Mouse (Mus musculus) stomach, embryonic 16.5 days (tissue): ENCODE data around the gene Anks1b. TPM values are rescaled to one million over a fixed set of nuclear protein-coding genes. Genes with fewer than 3 reads are reported as not detected.
A peak's percentile ranks its signal among the peaks of the same experiment; 100 is the strongest.

Experiments
- ATAC-seq: fragments of 200-750 bp; cut with Nextera tagmentation; 2 replicates; pipeline ENCODE4 v1.8.0; 2017; ENCODE audit warnings: moderate number of reproducible peaks, moderate TSS enrichment; ENCODE audit not compliant: insufficient read depth, low FRiP score
- H3K27ac ChIP-seq: fragments of 300-500 bp; sonication (generic); 2 replicates; pipeline ENCODE4 v1.5.1; 2014; ENCODE audit warnings: low read length
- H3K27me3 ChIP-seq: fragments of 300-500 bp; sonication (generic); 2 replicates; pipeline ENCODE4 v1.6.1; 2014; ENCODE audit warnings: low read length, control low read depth, mixed read lengths; ENCODE audit not compliant: control insufficient read depth, insufficient read depth
- H3K36me3 ChIP-seq: fragments of 300-500 bp; sonication (generic); 2 replicates; pipeline ENCODE4 v1.6.1; 2014; ENCODE audit warnings: low read length; ENCODE audit not compliant: control insufficient read depth, insufficient read depth
- H3K4me1 ChIP-seq: fragments of 300-500 bp; sonication (generic); 2 replicates; pipeline ENCODE4 v1.6.1; 2014; ENCODE audit warnings: low read length, control low read depth, mixed read lengths; ENCODE audit not compliant: control insufficient read depth, insufficient read depth
- H3K4me2 ChIP-seq: fragments of 300-500 bp; sonication (generic); 2 replicates; pipeline ENCODE4 v1.6.1; 2014; ENCODE audit warnings: low read depth, low read length, mixed read lengths
- H3K4me3 ChIP-seq: fragments of 300-500 bp; sonication (generic); replicated peaks from 2 replicates; pipeline ENCODE4 v1.5.1; 2014; ENCODE audit warnings: mild to moderate bottlenecking, low read length
- H3K9ac ChIP-seq: fragments of 300-500 bp; sonication (generic); 2 replicates; pipeline ENCODE4 v1.6.1; 2014; ENCODE audit warnings: low read length
- H3K9me3 ChIP-seq: fragments of 300-500 bp; sonication (generic); replicated peaks from 2 replicates; pipeline ENCODE4 v1.6.1; 2016; ENCODE audit warnings: low read length, control low read depth; ENCODE audit not compliant: control insufficient read depth
- WGBS: fragments of 180-500 bp; shearing (Covaris S2); extraction: QIAGEN DNeasy Blood & Tissue Kit; methylation state at CpG from one replicate; pipeline ENCODE4 v1.1.7; 2014; 5-methylcytosine and 5-hydroxymethylcytosine counted together
- polyA plus RNA-seq: library from polyadenylated mRNA; unstranded; fragments of >200 nt; fragmentation: Nextera tagmentation; extraction: Ambion mirVana; gene quantifications from 2 replicates; pipeline ENCODE4 v1.2.1, GENCODE M21; 2015

Anks1b gene
- polyA plus RNA-seq, 1 experiment from 2014 or later, result 1.4 TPM

- no peak overlapping the region for H3K9ac ChIP-seq
- ATAC-seq, result no peak
- no peak overlapping the region for H3K4me2 ChIP-seq
- H3K27me3 ChIP-seq, result peaks cover 31% of the 10 kb centered on the region
- H3K27ac ChIP-seq, result no peak overlapping the region
- H3K4me1 ChIP-seq, result peaks cover 5% of the 10 kb centered on the region
- H3K9me3 ChIP-seq, result no peaks in the 10 kb centered on the region
- WGBS, result 51% methylated on average over 14 of the region's 14 CpGs
- H3K36me3 ChIP-seq, result no peaks in the 10 kb centered on the region
- H3K4me3 ChIP-seq, result no peak overlapping the region
These were observed 1092.5 kb downstream of the Anks1b start for GRCm38 (mm10) chr10:90965671-90966315.

DNA sequence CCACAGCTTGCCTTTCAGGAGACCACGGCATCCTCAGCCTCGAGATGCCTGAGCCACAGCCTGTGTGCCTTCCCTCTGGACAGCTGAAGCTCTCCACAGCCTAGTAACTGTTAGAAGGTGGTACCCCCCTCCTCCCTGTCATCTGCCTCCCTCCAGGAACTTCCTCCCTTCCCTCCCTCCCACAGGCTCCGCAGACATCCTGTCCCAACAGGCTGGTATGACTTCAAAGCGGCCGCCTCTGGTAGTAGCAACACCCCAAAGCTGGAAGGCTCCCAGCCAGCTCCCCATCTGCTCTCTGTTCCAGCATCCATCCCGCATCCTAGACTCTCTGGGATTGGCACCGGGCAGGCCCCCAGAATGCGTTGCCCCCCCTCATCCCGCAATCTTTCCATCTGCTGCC is 1093.5 kb downstream of the Anks1b start:
- Histone ChIP-seq H3K9ac (no peak overlapping the region), H3K27ac (no peak overlapping the region), H3K4me3 (no peak overlapping the region), H3K4me2 (no peak overlapping the region), H3K9me3 (no peaks in the 10 kb centered on the region), H3K36me3 (no peaks in the 10 kb centered on the region), H3K27me3 (peaks cover 31% of the 10 kb centered on the region), H3K4me1 (peaks cover 5% of the 10 kb centered on the region)
- no peak for ATAC-seq
- 21% methylated on average over 9 of the region's 9 CpGs for WGBS

- no peaks in the 10 kb centered on the region for H3K9me3 ChIP-seq
- H3K27ac ChIP-seq, result no peak overlapping the region
- peaks cover 5% of the 10 kb centered on the region for H3K4me1 ChIP-seq
- H3K9ac ChIP-seq, result no peak overlapping the region
- no peak overlapping the region for H3K4me2 ChIP-seq
- H3K36me3 ChIP-seq, result no peaks in the 10 kb centered on the region
- no peak for ATAC-seq
- peaks cover 31% of the 10 kb centered on the region for H3K27me3 ChIP-seq
- H3K4me3 ChIP-seq, result no peak overlapping the region
- 92% methylated on average over 10 of the region's 10 CpGs for WGBS
These were observed 1094.9 kb downstream of the Anks1b start for GRCm38 (mm10) chr10:90968247-90968646.

- peak overlapping the region; percentile 70 for H3K4me2 ChIP-seq
- peaks cover 31% of the 10 kb centered on the region for H3K27me3 ChIP-seq
- no peak overlapping the region for H3K27ac ChIP-seq
- peak overlapping the region; percentile 64 for H3K9ac ChIP-seq
- no peaks in the 10 kb centered on the region for H3K36me3 ChIP-seq
- ATAC-seq, result peak; percentile 34; the same call in 1 of the 2 replicates
- H3K4me1 ChIP-seq, result peaks cover 5% of the 10 kb centered on the region
- H3K9me3 ChIP-seq, result no peaks in the 10 kb centered on the region
- WGBS, result 3% methylated on average over 72 of the region's 72 CpGs
- H3K4me3 ChIP-seq, result peak overlapping the region; percentile 53
These were observed 1096.3 kb downstream of the Anks1b start for GRCm38 (mm10) chr10:90969355-90970174.

DNA sequence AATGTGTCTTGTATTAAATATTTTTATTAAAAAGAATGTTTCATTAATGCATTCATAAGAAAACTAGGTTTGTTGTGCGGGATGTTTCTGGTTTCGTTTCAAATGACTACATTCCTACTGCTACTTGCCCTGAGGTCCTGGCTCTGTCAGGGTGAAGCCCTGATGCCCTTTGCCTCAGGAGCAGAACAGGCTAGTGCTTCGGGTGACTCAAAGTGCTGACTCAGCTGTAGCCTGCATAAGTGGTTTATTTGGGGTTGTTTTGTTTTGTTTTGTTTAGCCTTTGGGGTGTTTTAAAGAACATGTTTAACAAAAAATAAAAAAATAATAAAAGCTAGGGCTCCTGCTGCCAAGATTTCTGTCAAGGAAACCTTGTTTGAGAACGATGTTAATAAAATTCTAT is 1097.3 kb downstream of the Anks1b start:
- Histone ChIP-seq H3K27me3 (peaks cover 31% of the 10 kb centered on the region), H3K4me1 (peaks cover 5% of the 10 kb centered on the region), H3K36me3 (no peaks in the 10 kb centered on the region), H3K4me2 (no peak overlapping the region), H3K27ac (no peak overlapping the region), H3K9me3 (no peaks in the 10 kb centered on the region), H3K9ac (no peak overlapping the region), H3K4me3 (no peak overlapping the region)
- no peak for ATAC-seq
- WGBS, result 50% methylated on average over 4 of the region's 4 CpGs

GRCm38 (mm10) chr10:90974084-90974483 is 1100.8 kb downstream of the Anks1b start:
- H3K4me1 ChIP-seq, result peaks cover 5% of the 10 kb centered on the region
- no peak for ATAC-seq
- no peak overlapping the region for H3K4me2 ChIP-seq
- H3K27me3 ChIP-seq, result peaks cover 6% of the 10 kb centered on the region; the same call in 1 of the 2 replicates
- 67% methylated on average over 2 of the region's 2 CpGs for WGBS
- H3K27ac ChIP-seq, result no peak overlapping the region
- H3K9ac ChIP-seq, result no peak overlapping the region
- H3K36me3 ChIP-seq, result no peaks in the 10 kb centered on the region
- no peaks in the 10 kb centered on the region for H3K9me3 ChIP-seq
- H3K4me3 ChIP-seq, result no peak overlapping the region

- Histone ChIP-seq H3K27ac (no peak overlapping the region), H3K4me1 (peaks cover 5% of the 10 kb centered on the region), H3K9ac (no peak overlapping the region), H3K9me3 (no peaks in the 10 kb centered on the region), H3K4me2 (no peak overlapping the region), H3K4me3 (no peak overlapping the region), H3K27me3 (peaks cover 2% of the 10 kb centered on the region; the same call in 1 of the 2 replicates), H3K36me3 (no peaks in the 10 kb centered on the region)
- no peak for ATAC-seq
- WGBS, result 75% methylated on average over 6 of the region's 6 CpGs
These were observed 1101.2 kb downstream of the Anks1b start for GRCm38 (mm10) chr10:90974491-90974890.

GRCm38 (mm10) chr10:90981811-90982210 is 1108.5 kb downstream of the Anks1b start:
- 91% methylated on average over 4 of the region's 4 CpGs for WGBS
- no peaks in the 10 kb centered on the region for H3K27me3 ChIP-seq
- H3K36me3 ChIP-seq, result no peaks in the 10 kb centered on the region
- H3K9me3 ChIP-seq, result no peaks in the 10 kb centered on the region
- H3K9ac ChIP-seq, result no peak overlapping the region
- no peak overlapping the region for H3K27ac ChIP-seq
- peaks cover 7% of the 10 kb centered on the region; the same call in 1 of the 2 replicates for H3K4me1 ChIP-seq
- no peak for ATAC-seq
- no peak overlapping the region for H3K4me3 ChIP-seq
- no peak overlapping the region for H3K4me2 ChIP-seq

DNA sequence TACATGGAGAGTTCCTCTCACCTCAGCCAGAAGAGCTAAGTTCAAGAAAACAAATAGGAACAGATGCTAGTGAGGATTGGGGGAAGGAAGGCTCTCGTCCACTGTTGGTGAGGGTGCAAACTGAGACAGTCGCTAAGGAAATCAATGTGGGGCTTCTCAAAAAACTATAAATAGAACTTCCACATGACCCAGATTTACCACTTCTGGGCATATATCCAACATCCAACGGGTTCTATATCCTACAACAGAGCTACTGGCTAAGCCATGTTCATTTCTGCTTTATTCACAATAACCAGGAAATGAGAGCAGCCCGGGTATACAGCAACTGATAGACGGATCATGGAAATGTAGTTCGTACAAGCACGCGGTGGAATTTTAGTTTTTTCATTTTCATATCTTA is 1109.7 kb downstream of the Anks1b start:
- Histone ChIP-seq H3K4me2 (no peak overlapping the region), H3K4me3 (no peak overlapping the region), H3K9me3 (no peaks in the 10 kb centered on the region), H3K27ac (no peak overlapping the region), H3K27me3 (no peaks in the 10 kb centered on the region), H3K4me1 (peaks cover 7% of the 10 kb centered on the region; the same call in 1 of the 2 replicates), H3K36me3 (no peaks in the 10 kb centered on the region), H3K9ac (no peak overlapping the region)
- no peak for ATAC-seq
- WGBS, result 50% methylated on average over 8 of the region's 8 CpGs
